Comparison of ENCODE assay signal across 25 mouse cellular contexts in genomic region chr12:99614420-99614819, GRCm38 (mm10).
"Had no signal": no experiment of that assay in that cellular context is flagged by ENCODE, and none has a peak within 500 bp of the region (broad histone marks: within the 10 kb centered on the region; RNA-seq: fewer than 3 reads in every experiment).

No protein-coding gene starts in this region.

- H3K9me3 ChIP-seq: hindbrain, embryonic 10.5 days; hindbrain, embryonic 12.5 days; intestine, embryonic 15.5 days; limb, embryonic 10.5 days; limb, embryonic 12.5 days; liver, embryonic 13.5 days; liver, embryonic 15.5 days had no signal

- DNase-seq: gastrocnemius, adult 2 months; gastrocnemius, postnatal 10 days; gastrocnemius, postnatal 25 days; heart, postnatal 10 days; heart, postnatal 4 days; kidney, adult 18-20 months; kidney, adult 8-10 months; kidney, postnatal 10 days; kidney, postnatal 25 days; kidney, postnatal 4 days; liver; liver, embryonic 13.5 days had no signal

- H3K4me3 ChIP-seq: gastrocnemius, adult 2 months; hindbrain, embryonic 10.5 days; hindbrain, embryonic 12.5 days; intestine, embryonic 15.5 days; layer of hippocampus, adult 2 months; left cerebral cortex, adult 2 months; limb, embryonic 10.5 days; limb, embryonic 12.5 days; liver, embryonic 13.5 days; liver, embryonic 15.5 days had no signal

- H3K36me3 ChIP-seq: hindbrain, embryonic 10.5 days; hindbrain, embryonic 12.5 days; intestine, embryonic 15.5 days; limb, embryonic 10.5 days; limb, embryonic 12.5 days; liver, embryonic 13.5 days; liver, embryonic 15.5 days had no signal

- H3K4me2 ChIP-seq: heart, embryonic 11.5 days; hindbrain, embryonic 12.5 days; hindbrain, embryonic 14.5 days; intestine, embryonic 15.5 days; limb, embryonic 12.5 days; liver, embryonic 13.5 days; liver, embryonic 15.5 days had no signal

- H3K27me3 ChIP-seq: intestine, embryonic 15.5 days; limb, embryonic 12.5 days; liver, embryonic 13.5 days; liver, embryonic 15.5 days had no signal

- H3K27ac ChIP-seq: gastrocnemius, adult 2 months; hindbrain, embryonic 10.5 days; hindbrain, embryonic 12.5 days; hindbrain, embryonic 14.5 days; intestine, embryonic 15.5 days; layer of hippocampus, adult 2 months; left cerebral cortex, adult 2 months; limb, embryonic 10.5 days; limb, embryonic 12.5 days; liver, embryonic 13.5 days; liver, embryonic 15.5 days had no signal

- ATAC-seq: hindbrain, embryonic 16.5 days; inflammation-experienced regulatory T-cells, adult 6 months; intestine, embryonic 15.5 days; intestine, postnatal 0 days had no signal

- H3K9ac ChIP-seq: hindbrain, embryonic 12.5 days; hindbrain, embryonic 14.5 days; intestine, embryonic 15.5 days; limb, embryonic 12.5 days; liver, embryonic 13.5 days; liver, embryonic 15.5 days had no signal

- H3K4me1 ChIP-seq: hindbrain, embryonic 12.5 days; intestine, embryonic 15.5 days; liver, embryonic 13.5 days; liver, embryonic 15.5 days had no signal
